Mouse (Mus musculus): ENCODE results near the gene Stx4a. TPM values are rescaled to one million over a fixed set of nuclear protein-coding genes. Genes with fewer than 3 reads are reported as not detected.

Stx4a gene
- polyA plus RNA-seq, 1 experiment from 2014 or later, result 41.3 TPM

DNA sequence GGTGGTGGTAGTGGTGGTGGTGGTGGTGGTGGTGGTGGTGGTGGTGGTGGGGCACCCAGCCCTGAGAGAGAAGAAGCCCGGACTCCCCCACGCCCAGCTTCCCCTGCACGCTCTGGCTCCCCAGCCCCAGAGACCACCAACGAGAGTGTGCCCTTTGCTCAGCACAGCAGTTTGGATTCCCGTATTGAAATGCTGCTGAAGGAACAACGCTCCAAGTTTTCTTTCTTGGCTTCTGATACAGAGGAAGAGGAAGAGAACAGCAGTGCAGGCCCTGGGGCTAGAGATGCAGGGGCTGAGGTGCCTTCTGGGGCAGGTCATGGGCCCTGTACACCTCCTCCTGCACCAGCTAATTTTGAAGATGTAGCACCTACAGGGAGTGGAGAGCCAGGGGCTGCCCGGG, 38.8 kb upstream of the Stx4a start, which contains the start of gene Gm49388:
Gene Gm49388, plus strand, starts transcription at position 301 of the 400 bp plus-strand sequence.
- 94% methylated on average over 7 of the region's 7 CpGs for WGBS
- H3K36me3 ChIP-seq (ENCODE audit: insufficient read depth, low read length), result peaks cover 76% of the 10 kb centered on the region
- DNase-seq (ENCODE audit: low spot score) (no peak), ATAC-seq (no peak)
- H3K9me3 ChIP-seq (ENCODE audit: low read length), result no peaks in the 10 kb centered on the region
- H3K4me1 ChIP-seq (ENCODE audit: insufficient read depth, low read depth, low read length), result no peaks in the 10 kb centered on the region
- TF ChIP-seq CTCF (IDR thresholded peaks at IDR 0.05) (no peak), EP300 (IDR thresholded peaks at IDR 0.05) (no peak)
- H3K4me2 ChIP-seq (replicated peaks; ENCODE audit: low read depth, low read length), result no peak within 1 kb of the TSS
- H3K9ac ChIP-seq (replicated peaks; ENCODE audit: low read depth), result no peak within 1 kb of the TSS
- H3K4me3 ChIP-seq (ENCODE audit: low read depth, low read length), result no peak within 1 kb of the TSS
- H3K27me3 ChIP-seq (replicated peaks; ENCODE audit: insufficient read depth, low read length), result no peaks in the 10 kb centered on the region
- H3K27ac ChIP-seq (ENCODE audit: low read length), result no peak within 1 kb of the TSS

DNA sequence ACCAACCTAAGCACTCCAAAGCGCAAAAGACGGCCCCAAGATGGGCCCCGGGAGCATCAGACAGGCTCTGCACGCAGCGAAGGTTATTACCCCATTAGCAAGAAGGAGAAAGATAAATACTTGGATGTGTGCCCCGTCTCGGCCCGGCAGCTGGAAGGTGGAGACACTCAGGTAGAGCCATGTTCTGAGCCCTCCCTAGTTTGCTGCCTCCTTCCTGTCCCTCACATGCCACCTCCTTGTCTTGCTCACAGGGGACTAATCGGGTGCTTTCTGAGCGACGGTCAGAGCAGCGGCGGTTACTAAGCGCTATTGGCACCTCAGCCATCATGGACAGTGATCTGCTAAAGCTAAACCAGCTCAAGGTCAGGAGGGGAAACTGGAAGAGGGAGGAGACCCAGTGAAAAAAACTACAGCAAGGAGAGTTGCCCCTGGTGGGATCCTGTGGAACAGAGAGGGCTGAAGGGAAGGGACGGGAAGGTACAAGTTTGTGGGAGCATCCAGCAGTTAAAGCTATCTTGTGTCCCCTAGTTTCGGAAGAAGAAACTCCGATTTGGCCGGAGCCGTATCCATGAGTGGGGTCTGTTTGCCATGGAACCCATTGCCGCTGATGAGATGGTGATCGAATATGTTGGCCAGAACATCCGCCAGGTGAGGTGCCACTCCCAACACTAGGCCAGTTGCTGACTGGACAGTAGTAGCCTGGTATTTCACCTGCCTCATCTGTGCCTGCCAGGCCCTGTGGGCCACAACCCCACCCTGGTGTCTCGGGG, 26.8 kb upstream of the Stx4a start:
- Histone ChIP-seq H3K9ac (replicated peaks; ENCODE audit: low read depth) (no peak overlapping the region), H3K4me2 (replicated peaks; ENCODE audit: low read depth, low read length) (no peak overlapping the region), H3K36me3 (ENCODE audit: insufficient read depth, low read length) (peaks cover 52% of the 10 kb centered on the region), H3K27ac (ENCODE audit: low read length) (no peak overlapping the region), H3K9me3 (ENCODE audit: low read length) (no peaks in the 10 kb centered on the region), H3K4me3 (ENCODE audit: low read depth, low read length) (no peak overlapping the region), H3K4me1 (ENCODE audit: insufficient read depth, low read depth, low read length) (peaks cover 3% of the 10 kb centered on the region; the same call in 1 of the 2 replicates), H3K27me3 (replicated peaks; ENCODE audit: insufficient read depth, low read length) (no peaks in the 10 kb centered on the region)
- ATAC-seq (no peak), DNase-seq (ENCODE audit: low spot score) (no peak)
- TF ChIP-seq CTCF (IDR thresholded peaks at IDR 0.05), result no peak
- no peak for TF ChIP-seq EP300 (IDR thresholded peaks at IDR 0.05)
- 88% methylated on average over 23 of the region's 23 CpGs for WGBS

GRCm38 (mm10) chr7:127798591-127798990, 25.5 kb upstream of the Stx4a start:
- TF ChIP-seq CTCF (IDR thresholded peaks at IDR 0.05) (no peak), EP300 (IDR thresholded peaks at IDR 0.05) (no peak)
- Histone ChIP-seq H3K27ac (ENCODE audit: low read length) (no peak overlapping the region), H3K9ac (replicated peaks; ENCODE audit: low read depth) (no peak overlapping the region), H3K4me2 (replicated peaks; ENCODE audit: low read depth, low read length) (no peak overlapping the region), H3K4me1 (ENCODE audit: insufficient read depth, low read depth, low read length) (peaks cover 3% of the 10 kb centered on the region; the same call in 1 of the 2 replicates), H3K9me3 (ENCODE audit: low read length) (no peaks in the 10 kb centered on the region), H3K4me3 (ENCODE audit: low read depth, low read length) (no peak overlapping the region), H3K27me3 (replicated peaks; ENCODE audit: insufficient read depth, low read length) (no peaks in the 10 kb centered on the region), H3K36me3 (ENCODE audit: insufficient read depth, low read length) (peaks cover 46% of the 10 kb centered on the region)
- 85% methylated on average over 4 of the region's 4 CpGs for WGBS
- DNase-seq (ENCODE audit: low spot score) (no peak), ATAC-seq (no peak)

DNA sequence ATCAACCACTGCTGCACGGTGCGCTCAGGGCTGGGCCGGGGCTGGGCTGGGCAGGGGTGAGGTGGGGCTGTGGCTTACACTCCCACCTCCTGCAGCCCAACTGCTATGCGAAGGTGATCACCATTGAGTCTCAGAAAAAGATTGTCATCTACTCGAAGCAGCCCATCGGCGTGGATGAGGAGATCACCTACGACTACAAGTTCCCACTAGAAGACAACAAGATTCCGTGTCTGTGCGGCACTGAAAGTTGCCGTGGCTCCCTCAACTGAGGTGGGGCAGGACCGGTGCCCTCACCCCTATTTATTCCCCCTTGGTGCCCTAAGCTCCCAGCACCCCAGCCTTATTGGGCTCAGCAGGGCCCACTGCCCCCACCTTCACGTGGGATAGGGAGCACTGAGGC, 24.9 kb upstream of the Stx4a start:
- TF ChIP-seq EP300 (IDR thresholded peaks at IDR 0.05) (no peak), CTCF (IDR thresholded peaks at IDR 0.05) (no peak)
- Histone ChIP-seq H3K27me3 (replicated peaks; ENCODE audit: insufficient read depth, low read length) (no peaks in the 10 kb centered on the region), H3K36me3 (ENCODE audit: insufficient read depth, low read length) (peaks cover 46% of the 10 kb centered on the region), H3K9me3 (ENCODE audit: low read length) (no peaks in the 10 kb centered on the region), H3K27ac (ENCODE audit: low read length) (no peak overlapping the region), H3K4me1 (ENCODE audit: insufficient read depth, low read depth, low read length) (peaks cover 3% of the 10 kb centered on the region; the same call in 1 of the 2 replicates), H3K4me3 (ENCODE audit: low read depth, low read length) (no peak overlapping the region), H3K9ac (replicated peaks; ENCODE audit: low read depth) (no peak overlapping the region), H3K4me2 (replicated peaks; ENCODE audit: low read depth, low read length) (no peak overlapping the region)
- DNase-seq (ENCODE audit: low spot score), result no peak
- WGBS, result 88% methylated on average over 13 of the region's 13 CpGs
- no peak for ATAC-seq

DNA sequence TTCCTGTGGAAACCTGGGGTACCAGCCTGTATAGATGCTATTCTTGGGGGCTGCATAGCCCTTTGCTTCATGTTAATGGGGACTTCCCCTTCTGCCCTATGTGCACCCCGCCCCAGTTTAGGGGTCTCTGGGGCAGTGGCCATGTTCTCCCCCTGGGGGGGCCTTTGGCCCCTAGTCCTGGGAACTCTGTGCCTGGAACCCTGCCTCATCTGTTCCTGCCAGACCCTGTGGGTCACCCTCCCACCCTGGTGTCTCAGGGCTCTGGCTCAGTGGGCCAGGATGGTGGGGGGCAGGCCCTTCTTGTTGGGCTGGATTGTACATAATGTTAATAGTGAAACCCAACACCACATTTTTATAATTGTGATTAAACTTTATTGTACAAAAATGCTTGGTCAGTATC, 24.4 kb upstream of the Stx4a start:
- DNase-seq (ENCODE audit: low spot score) (no peak), ATAC-seq (no peak)
- Histone ChIP-seq H3K4me3 (ENCODE audit: low read depth, low read length) (no peak overlapping the region), H3K36me3 (ENCODE audit: insufficient read depth, low read length) (peaks cover 45% of the 10 kb centered on the region), H3K27ac (ENCODE audit: low read length) (no peak overlapping the region), H3K9ac (replicated peaks; ENCODE audit: low read depth) (no peak overlapping the region), H3K4me1 (ENCODE audit: insufficient read depth, low read depth, low read length) (peaks cover 3% of the 10 kb centered on the region; the same call in 1 of the 2 replicates), H3K27me3 (replicated peaks; ENCODE audit: insufficient read depth, low read length) (no peaks in the 10 kb centered on the region), H3K4me2 (replicated peaks; ENCODE audit: low read depth, low read length) (no peak overlapping the region), H3K9me3 (ENCODE audit: low read length) (no peaks in the 10 kb centered on the region)
- 100% methylated on average over 1 of the region's 1 CpGs for WGBS
- TF ChIP-seq EP300 (IDR thresholded peaks at IDR 0.05) (no peak), CTCF (IDR thresholded peaks at IDR 0.05) (no peak)

DNA sequence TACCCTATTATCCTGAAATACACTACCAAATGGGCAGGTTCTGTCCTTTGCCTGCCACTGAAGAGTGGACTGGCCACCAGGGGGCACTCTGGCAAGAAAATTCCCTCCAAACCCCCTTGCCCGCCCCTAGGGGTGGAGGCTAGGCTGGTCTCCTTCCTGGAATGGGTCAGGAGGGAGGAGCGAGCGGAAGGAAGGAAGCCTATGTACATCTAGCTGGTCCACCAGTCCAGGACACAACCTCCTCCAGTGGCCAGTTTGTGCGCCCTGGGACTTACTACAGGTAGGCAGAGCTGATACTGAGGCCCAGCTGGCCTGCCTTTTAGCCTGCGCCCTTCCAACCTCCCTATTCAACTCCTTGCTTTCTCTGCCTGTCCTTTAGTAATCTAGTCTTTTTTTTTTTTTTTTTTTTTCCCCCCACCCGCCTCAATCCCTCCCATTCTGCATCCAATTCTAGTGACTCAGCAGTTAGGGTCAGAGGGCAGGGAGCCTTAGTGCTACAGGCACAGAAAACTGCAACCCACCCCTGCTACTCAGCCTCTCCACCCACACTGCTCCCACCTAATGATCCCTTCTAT, 23.6 kb upstream of the Stx4a start, which contains the start of gene Hsd3b7:
Gene Hsd3b7, plus strand, starts transcription at position 170 of the 575 bp plus-strand sequence.
- no peaks in the 10 kb centered on the region for H3K27me3 ChIP-seq (replicated peaks; ENCODE audit: insufficient read depth, low read length)
- peaks cover 3% of the 10 kb centered on the region; the same call in 1 of the 2 replicates for H3K4me1 ChIP-seq (ENCODE audit: insufficient read depth, low read depth, low read length)
- H3K27ac ChIP-seq (ENCODE audit: low read length), result peak within 1 kb of the TSS; percentile 68
- no peaks in the 10 kb centered on the region for H3K9me3 ChIP-seq (ENCODE audit: low read length)
- H3K4me2 ChIP-seq (replicated peaks; ENCODE audit: low read depth, low read length), result peak within 1 kb of the TSS; percentile 54
- peak within 1 kb of the TSS; percentile 20; the same call in 1 of the 2 replicates for H3K9ac ChIP-seq (replicated peaks; ENCODE audit: low read depth)
- peak; percentile 97 for DNase-seq (ENCODE audit: low spot score)
- WGBS, result 17% methylated on average over 6 of the region's 6 CpGs
- peak within 1 kb of the TSS; percentile 16; the same call in 1 of the 2 replicates for H3K4me3 ChIP-seq (ENCODE audit: low read depth, low read length)
- peak; percentile 98 for ATAC-seq
- TF ChIP-seq EP300 (IDR thresholded peaks at IDR 0.05) (peak; percentile 82), CTCF (IDR thresholded peaks at IDR 0.05) (peak; percentile 98)
- peaks cover 37% of the 10 kb centered on the region for H3K36me3 ChIP-seq (ENCODE audit: insufficient read depth, low read length)
